In the genomic region with DNA sequence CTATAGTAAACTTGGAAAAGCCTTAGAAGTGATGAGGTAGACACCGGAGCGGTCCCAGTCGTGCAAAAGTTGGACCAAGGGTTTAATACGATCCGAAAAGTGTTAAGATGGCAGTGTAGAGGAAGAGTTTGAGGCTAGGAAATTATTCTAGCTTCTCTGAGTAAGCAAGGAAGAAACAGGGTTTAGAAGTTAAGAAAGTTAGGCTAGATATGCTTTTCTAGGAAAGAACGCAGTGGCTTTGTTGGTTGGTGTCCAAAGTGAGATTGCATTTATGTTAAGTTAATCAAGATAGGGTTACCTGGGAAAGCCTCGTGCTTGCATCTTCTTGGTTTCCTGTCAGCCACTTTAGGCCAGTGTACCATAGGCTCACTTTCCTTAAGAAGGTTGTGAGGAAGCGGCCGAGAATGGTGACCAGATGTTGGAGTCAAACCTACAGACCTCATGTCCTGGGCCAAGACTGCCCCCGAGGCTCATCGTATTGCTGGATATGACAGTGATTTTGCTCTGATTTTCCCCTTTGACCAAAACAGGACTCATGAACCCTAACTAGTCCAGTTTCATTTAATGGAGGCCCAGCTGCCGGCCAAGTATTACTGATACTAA, we compare ENCODE assay signal across 8 mouse cellular contexts. TPM values are rescaled to one million over a fixed set of nuclear protein-coding genes. Genes with fewer than 3 reads are reported as not detected.
DNase-seq lines count a peak whose midpoint lies in the region; ATAC-seq and TF ChIP-seq lines count a peak whose summit lies in the region.

No protein-coding gene starts in this region.

- H3K4me3 ChIP-seq in gastrocnemius, adult 2 months: peak overlapping the region; percentile 90
- peak overlapping the region; percentile 91 for H3K4me3 ChIP-seq in forebrain, embryonic 11.5 days (ENCODE audit: low read depth, low read length)
- peak overlapping the region; percentile 89 for H3K4me3 ChIP-seq in liver, embryonic 12.5 days

- H3K27me3 ChIP-seq in forebrain, embryonic 11.5 days (ENCODE audit: control insufficient read depth, insufficient read depth, low read length): no peaks in the 10 kb centered on the region
- no peaks in the 10 kb centered on the region for H3K27me3 ChIP-seq in liver, embryonic 12.5 days (replicated peaks)

- H3K36me3 ChIP-seq in forebrain, embryonic 11.5 days (ENCODE audit: control insufficient read depth, insufficient read depth, low read length): peaks cover 19% of the 10 kb centered on the region
- peaks cover 42% of the 10 kb centered on the region for H3K36me3 ChIP-seq in liver, embryonic 12.5 days

- TF ChIP-seq CTCF in gastrocnemius, adult 2 months (IDR thresholded peaks at IDR 0.05): no peak

- no peak for DNase-seq in gastrocnemius, adult 2 months
- no peak for DNase-seq in gastrocnemius, postnatal 25 days
- peak; percentile 38 for DNase-seq in 416B (ENCODE audit: low read depth)
- peak; percentile 53 for DNase-seq in forebrain, embryonic 11.5 days (ENCODE audit: low spot score)
- DNase-seq in urinary bladder, postnatal 4 days (ENCODE audit: low spot score in 2 of 2): no peak
- no peak for DNase-seq in thymus, postnatal 14 days
- DNase-seq in adrenal gland, adult 2 months: no peak

- 29% methylated on average over 12 of the region's 12 CpGs for WGBS in forebrain, embryonic 11.5 days
- 15% methylated on average over 12 of the region's 12 CpGs for WGBS in liver, embryonic 12.5 days (ENCODE audit: insufficient replicate concordance)

- H3K4me1 ChIP-seq in forebrain, embryonic 11.5 days (replicated peaks; ENCODE audit: control insufficient read depth, insufficient read depth, low read length): peaks cover 17% of the 10 kb centered on the region; the same call in 1 of the 2 replicates
- peaks cover 37% of the 10 kb centered on the region for H3K4me1 ChIP-seq in liver, embryonic 12.5 days

- no peak for ATAC-seq in forebrain, embryonic 11.5 days (replicated peaks; ENCODE audit: low FRiP score)
- ATAC-seq in liver, embryonic 12.5 days: no peak

- intact Hi-C loops in gastrocnemius, adult 2 months (cut with DNase I): loop anchor here (10.0 kb wide), 1 partner anchor 49 kb away; a partner anchor contains a TSS

- peak overlapping the region; percentile 73 for H3K4me2 ChIP-seq in forebrain, embryonic 11.5 days (ENCODE audit: low read depth, low read length, severe bottlenecking)
- peak overlapping the region; percentile 74 for H3K4me2 ChIP-seq in liver, embryonic 12.5 days

- H3K9me3 ChIP-seq in forebrain, embryonic 11.5 days (ENCODE audit: control insufficient read depth, low read length): no peaks in the 10 kb centered on the region
- H3K9me3 ChIP-seq in liver, embryonic 12.5 days (replicated peaks): no peaks in the 10 kb centered on the region

- peak overlapping the region; percentile 89 for H3K9ac ChIP-seq in forebrain, embryonic 11.5 days (ENCODE audit: low read length)
- peak overlapping the region; percentile 93 for H3K9ac ChIP-seq in liver, embryonic 12.5 days

- peak overlapping the region; percentile 97 for H3K27ac ChIP-seq in gastrocnemius, adult 2 months
- H3K27ac ChIP-seq in forebrain, embryonic 11.5 days (ENCODE audit: low read depth, low read length): peak overlapping the region; percentile 87
- H3K27ac ChIP-seq in liver, embryonic 12.5 days: peak overlapping the region; percentile 97

RNA-seq across cellular contexts. Expression of a gene that starts 0.8 kb away (rescaled TPM):
- 10 to 100 TPM; 16.0 to 21.4 TPM for total RNA-seq in gastrocnemius, adult 2 months (2021)
- total RNA-seq in gastrocnemius, postnatal 25 days (2021): 10 to 100 TPM; 16.0 to 16.3 TPM
- polyA plus RNA-seq in forebrain, embryonic 11.5 days (2014; fragmentation: Nextera tagmentation; extraction: Ambion mirVana): 34.7 and 40.8 TPM in 2 replicates
- 21.1 and 21.2 TPM in 2 replicates for polyA plus RNA-seq in liver, embryonic 12.5 days (2016; fragmentation: Nextera tagmentation; extraction: Ambion mirVana)
- total RNA-seq in adrenal gland, adult 2 months (2021): 10 to 100 TPM; 39.3 to 73.3 TPM
- polyA plus RNA-seq in adrenal gland, adult 2 months (2012; rRNA removed): 52.2 and 63.4 TPM in 2 replicates

RNA-seq across cellular contexts. Expression of a gene that starts 5.4 kb away (rescaled TPM):
- total RNA-seq in gastrocnemius, adult 2 months (2021): under 1 TPM; 0.31 to 0.43 TPM
- total RNA-seq in gastrocnemius, postnatal 25 days (2021): under 1 TPM in 1 of 2 experiments, not detected in 1; 0.43 TPM
- 6.3 and 6.7 TPM in 2 replicates for polyA plus RNA-seq in forebrain, embryonic 11.5 days (2014; fragmentation: Nextera tagmentation; extraction: Ambion mirVana)
- polyA plus RNA-seq in liver, embryonic 12.5 days (2016; fragmentation: Nextera tagmentation; extraction: Ambion mirVana): 0.81 and 0.86 TPM in 2 replicates
- total RNA-seq in adrenal gland, adult 2 months (2021): 1 to 10 TPM; 2.4 to 6.6 TPM
- 20.9 and 34.5 TPM in 2 replicates for polyA plus RNA-seq in adrenal gland, adult 2 months (2012; rRNA removed)

RNA-seq across cellular contexts. Expression of a gene that starts 11.9 kb away (rescaled TPM):
- total RNA-seq in gastrocnemius, adult 2 months (2021): 10 to 100 TPM; 37.7 to 39.0 TPM
- 10 to 100 TPM; 33.2 to 38.2 TPM for total RNA-seq in gastrocnemius, postnatal 25 days (2021)
- polyA plus RNA-seq in forebrain, embryonic 11.5 days (2014; fragmentation: Nextera tagmentation; extraction: Ambion mirVana): 92.5 and 107 TPM in 2 replicates
- polyA plus RNA-seq in liver, embryonic 12.5 days (2016; fragmentation: Nextera tagmentation; extraction: Ambion mirVana): 79.8 and 86.3 TPM in 2 replicates
- total RNA-seq in adrenal gland, adult 2 months (2021): 100 to 1,000 TPM in 1 of 2 experiments, 10 to 100 TPM in 1; 87.1 to 104 TPM
- polyA plus RNA-seq in adrenal gland, adult 2 months (2012; rRNA removed): 234 and 299 TPM in 2 replicates

RNA-seq across cellular contexts. Expression of a gene that starts 17.6 kb away (rescaled TPM):
- total RNA-seq in gastrocnemius, adult 2 months (2021): 10 to 100 TPM; 15.8 to 17.2 TPM
- total RNA-seq in gastrocnemius, postnatal 25 days (2021): 10 to 100 TPM; 13.4 to 16.4 TPM
- 26.3 and 27.8 TPM in 2 replicates for polyA plus RNA-seq in forebrain, embryonic 11.5 days (2014; fragmentation: Nextera tagmentation; extraction: Ambion mirVana)
- polyA plus RNA-seq in liver, embryonic 12.5 days (2016; fragmentation: Nextera tagmentation; extraction: Ambion mirVana): 5.3 and 6.6 TPM in 2 replicates
- 10 to 100 TPM; 15.2 to 16.3 TPM for total RNA-seq in adrenal gland, adult 2 months (2021)
- 80.2 and 84.4 TPM in 2 replicates for polyA plus RNA-seq in adrenal gland, adult 2 months (2012; rRNA removed)

RNA-seq across cellular contexts. Expression of a gene that starts 29.4 kb away (rescaled TPM):
- total RNA-seq in gastrocnemius, adult 2 months (2021): not detected
- total RNA-seq in gastrocnemius, postnatal 25 days (2021): not detected
- polyA plus RNA-seq in forebrain, embryonic 11.5 days (2014; fragmentation: Nextera tagmentation; extraction: Ambion mirVana): 2.1 and 2.8 TPM in 2 replicates
- polyA plus RNA-seq in liver, embryonic 12.5 days (2016; fragmentation: Nextera tagmentation; extraction: Ambion mirVana): 162 and 171 TPM in 2 replicates
- total RNA-seq in adrenal gland, adult 2 months (2021): under 1 TPM in 1 of 2 experiments, not detected in 1; 0.81 TPM
- 0.55 TPM in 1 of 2 replicates, not detected in the other for polyA plus RNA-seq in adrenal gland, adult 2 months (2012; rRNA removed)

Comparison
In these comparisons a context has a peak if more than half of its experiments do, and no peak if none do; other contexts are left out.
1. DNase-seq: peak in 416B (single experiment) and forebrain, embryonic 11.5 days (single experiment); none in gastrocnemius, adult 2 months (single experiment), gastrocnemius, postnatal 25 days (single experiment), urinary bladder, postnatal 4 days (0 of 2), thymus, postnatal 14 days (single experiment) and adrenal gland, adult 2 months (single experiment).
2. Peak in every context shown above with its lines, with median percentiles within 50 percentile points of each other: H3K27ac ChIP-seq and H3K4me3 ChIP-seq.